Mouse (Mus musculus): Measurements from ENCODE around the gene Igf2r. TPM values are rescaled to one million over a fixed set of nuclear protein-coding genes. Genes with fewer than 3 reads are reported as not detected.

Gene Igf2r
- polyA plus RNA-seq, 1 experiment from 2014 or later: 11.2 TPM

DNA sequence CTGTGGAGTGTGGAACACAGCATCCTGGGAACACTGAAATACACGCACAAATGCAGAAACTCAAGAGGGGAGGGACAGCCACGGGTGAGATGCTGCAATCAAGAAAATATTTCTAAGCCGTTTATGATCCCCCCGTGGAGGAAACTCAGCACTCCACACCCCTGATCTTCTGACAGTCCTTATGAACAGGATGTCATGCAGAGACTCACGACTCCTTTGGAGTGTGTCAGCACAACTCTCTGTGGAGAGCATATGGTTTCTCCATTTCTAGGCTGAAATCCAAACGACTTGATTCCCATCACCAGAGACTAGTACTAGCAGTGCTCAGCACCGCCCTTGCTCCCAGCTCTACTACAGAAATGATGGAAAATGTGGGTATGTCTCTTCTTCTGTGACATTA is 51.2 kb downstream of the Igf2r start:
- Histone ChIP-seq H3K4me2 (no peak overlapping the region), H3K36me3 (replicated peaks) (peaks cover 25% of the 10 kb centered on the region), H3K4me1 (no peaks in the 10 kb centered on the region), H3K27ac (no peak overlapping the region), H3K9ac (no peak overlapping the region), H3K4me3 (no peak overlapping the region), H3K27me3 (replicated peaks) (no peaks in the 10 kb centered on the region), H3K9me3 (no peaks in the 10 kb centered on the region)
- WGBS: 73% methylated on average over 7 of the region's 7 CpGs
- no peak for ATAC-seq (replicated peaks)

- H3K27ac ChIP-seq: no peak overlapping the region
- no peaks in the 10 kb centered on the region for H3K4me1 ChIP-seq
- H3K9me3 ChIP-seq: no peaks in the 10 kb centered on the region
- no peaks in the 10 kb centered on the region for H3K27me3 ChIP-seq (replicated peaks)
- H3K4me3 ChIP-seq: no peak overlapping the region
- no peak overlapping the region for H3K9ac ChIP-seq
- H3K36me3 ChIP-seq (replicated peaks): peaks cover 25% of the 10 kb centered on the region
- H3K4me2 ChIP-seq: no peak overlapping the region
- WGBS: 95% methylated on average over 4 of the region's 4 CpGs
- no peak for ATAC-seq (replicated peaks)
These were observed 52.0 kb downstream of the Igf2r start for GRCm38 (mm10) chr17:12717445-12717844.

DNA sequence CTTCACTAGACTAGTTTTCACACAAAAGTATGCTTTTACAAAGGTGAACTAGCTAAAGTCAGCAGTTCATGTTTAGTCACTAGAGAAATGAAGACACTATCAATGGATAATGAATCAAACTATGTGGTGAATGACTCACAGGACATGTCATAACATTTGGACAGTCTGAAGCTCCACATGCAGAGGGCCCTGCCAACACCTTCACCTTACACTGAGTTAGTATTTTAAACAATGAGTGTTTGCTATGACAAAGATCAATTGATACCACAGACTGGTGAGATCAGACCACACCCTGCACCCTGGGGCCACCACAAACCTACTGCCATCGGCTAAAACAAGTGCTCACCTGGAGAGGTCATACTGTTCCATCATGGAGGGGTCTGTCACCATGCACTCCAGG is 54.4 kb downstream of the Igf2r start:
- Histone ChIP-seq H3K4me1 (no peaks in the 10 kb centered on the region), H3K4me2 (no peak overlapping the region), H3K4me3 (no peak overlapping the region), H3K36me3 (replicated peaks) (peaks cover 30% of the 10 kb centered on the region), H3K9ac (no peak overlapping the region), H3K9me3 (no peaks in the 10 kb centered on the region), H3K27ac (no peak overlapping the region), H3K27me3 (replicated peaks) (no peaks in the 10 kb centered on the region)
- no peak for ATAC-seq (replicated peaks)
- 80% methylated on average over 1 of the region's 1 CpGs for WGBS

DNA sequence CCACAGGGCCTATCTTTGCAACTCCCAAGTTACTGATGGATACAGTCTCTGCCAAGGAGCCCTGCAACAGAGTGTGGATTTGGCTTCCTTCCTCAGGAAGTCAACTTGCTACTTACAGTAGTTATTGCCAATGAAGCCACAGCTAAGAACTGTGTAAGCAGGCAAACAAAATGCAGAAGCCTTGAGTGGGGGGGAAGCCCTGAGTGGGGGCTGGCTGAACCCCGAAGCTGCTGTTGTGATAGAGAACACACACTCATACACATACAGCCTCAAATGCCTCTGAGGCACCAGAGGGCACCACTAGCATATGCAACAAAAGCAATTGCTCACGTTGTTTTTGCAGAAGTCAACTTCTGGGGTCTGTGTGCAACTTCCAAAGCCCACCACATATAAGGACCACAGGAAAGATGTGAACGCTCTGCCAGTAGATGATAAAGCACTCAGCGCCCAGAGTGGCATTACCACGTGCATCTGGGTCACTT is 55.3 kb downstream of the Igf2r start:
- no peak overlapping the region for H3K4me2 ChIP-seq
- H3K4me1 ChIP-seq: no peaks in the 10 kb centered on the region
- peaks cover 24% of the 10 kb centered on the region for H3K36me3 ChIP-seq (replicated peaks)
- WGBS: 86% methylated on average over 5 of the region's 5 CpGs
- ATAC-seq (replicated peaks): no peak
- H3K9me3 ChIP-seq: no peaks in the 10 kb centered on the region
- no peak overlapping the region for H3K9ac ChIP-seq
- H3K27me3 ChIP-seq (replicated peaks): no peaks in the 10 kb centered on the region
- H3K27ac ChIP-seq: no peak overlapping the region
- H3K4me3 ChIP-seq: no peak overlapping the region

DNA sequence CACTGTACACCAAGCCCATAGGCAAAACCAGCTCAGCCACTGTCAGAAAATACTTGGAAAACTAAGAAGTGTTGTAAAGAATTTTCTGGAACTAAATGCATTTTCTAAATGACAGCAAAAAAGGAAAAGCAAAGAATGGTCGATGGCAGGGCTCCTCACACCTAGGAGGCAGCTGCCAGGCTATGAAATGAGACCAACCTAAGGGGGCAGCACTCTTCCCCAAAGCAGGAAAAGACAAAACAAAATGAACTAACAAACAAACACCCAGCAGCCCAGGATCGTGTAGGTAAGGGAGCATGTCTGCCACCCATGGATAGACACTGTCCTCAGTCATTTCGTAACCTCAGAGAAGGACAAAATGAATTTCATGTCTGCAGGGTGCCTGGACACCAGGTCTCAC is 56.5 kb downstream of the Igf2r start:
- Histone ChIP-seq H3K4me2 (no peak overlapping the region), H3K27me3 (replicated peaks) (no peaks in the 10 kb centered on the region), H3K27ac (no peak overlapping the region), H3K9ac (no peak overlapping the region), H3K36me3 (replicated peaks) (peaks cover 29% of the 10 kb centered on the region), H3K9me3 (no peaks in the 10 kb centered on the region), H3K4me3 (no peak overlapping the region), H3K4me1 (no peaks in the 10 kb centered on the region)
- no peak for ATAC-seq (replicated peaks)
- 83% methylated on average over 3 of the region's 3 CpGs for WGBS

- Histone ChIP-seq H3K4me1 (no peaks in the 10 kb centered on the region), H3K27me3 (replicated peaks) (no peaks in the 10 kb centered on the region), H3K36me3 (replicated peaks) (peaks cover 33% of the 10 kb centered on the region), H3K9ac (no peak overlapping the region), H3K27ac (no peak overlapping the region), H3K9me3 (no peaks in the 10 kb centered on the region), H3K4me3 (no peak overlapping the region), H3K4me2 (no peak overlapping the region)
- ATAC-seq (replicated peaks): no peak
These were observed 57.3 kb downstream of the Igf2r start for GRCm38 (mm10) chr17:12712191-12712590.

DNA sequence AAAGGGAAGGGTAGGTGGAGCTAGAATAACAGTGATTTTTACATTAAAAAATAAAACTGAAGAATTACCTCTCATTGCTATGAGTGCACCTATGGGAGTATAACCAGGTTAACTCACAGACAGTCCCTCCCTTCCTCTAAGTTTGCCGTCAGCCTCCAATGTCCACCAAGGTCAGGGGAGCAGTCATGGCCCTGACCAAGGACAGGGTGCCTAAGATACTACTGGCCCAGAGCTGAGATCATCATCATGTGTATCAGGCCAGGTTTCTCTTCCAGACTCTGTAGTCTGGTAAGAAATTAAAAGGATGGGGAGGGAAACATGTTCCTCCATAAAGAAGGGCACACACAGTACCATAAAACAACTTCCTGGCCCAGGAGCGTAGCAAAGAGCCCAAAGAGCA is 58.5 kb downstream of the Igf2r start:
- Histone ChIP-seq H3K4me1 (no peaks in the 10 kb centered on the region), H3K4me3 (no peak overlapping the region), H3K27me3 (replicated peaks) (no peaks in the 10 kb centered on the region), H3K9ac (no peak overlapping the region), H3K9me3 (no peaks in the 10 kb centered on the region), H3K4me2 (no peak overlapping the region), H3K27ac (no peak overlapping the region), H3K36me3 (replicated peaks) (peaks cover 30% of the 10 kb centered on the region)
- WGBS: 91% methylated on average over 2 of the region's 2 CpGs
- no peak for ATAC-seq (replicated peaks)

DNA sequence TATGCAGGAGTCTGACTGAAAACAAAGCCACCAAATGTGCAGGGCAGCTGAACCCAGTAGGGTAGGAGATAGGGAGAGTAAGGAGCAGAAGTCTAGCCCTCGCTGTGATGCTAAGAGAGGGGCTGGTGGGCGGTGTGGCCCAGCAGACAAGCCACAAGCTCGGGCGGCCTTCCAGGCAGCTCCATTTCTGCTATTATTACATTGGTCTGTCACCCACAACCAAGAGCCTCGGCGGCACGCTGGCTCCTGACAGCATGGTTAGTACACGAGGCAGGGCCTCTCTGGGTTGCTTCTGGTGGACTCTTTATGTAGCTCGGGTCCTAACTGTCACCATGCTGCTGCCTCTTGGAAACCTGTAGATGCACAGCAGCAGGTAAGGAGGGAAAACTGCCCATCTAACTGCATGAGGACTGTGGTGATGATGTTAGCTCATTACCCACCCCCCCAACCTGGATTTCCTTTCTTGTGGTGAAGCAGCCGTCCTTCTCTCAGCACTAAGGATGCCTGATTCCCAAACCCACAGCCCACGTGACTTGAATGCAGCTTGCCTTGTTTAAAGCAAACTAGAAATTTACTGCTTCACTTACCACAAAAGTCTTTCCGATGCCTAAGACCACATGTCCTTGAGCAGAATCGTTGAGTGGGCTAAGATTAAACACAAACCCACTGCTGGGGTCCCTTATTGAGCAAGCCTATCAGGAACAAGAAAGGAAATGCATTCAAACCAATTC is 59.2 kb downstream of the Igf2r start:
- H3K36me3 ChIP-seq (replicated peaks): peaks cover 34% of the 10 kb centered on the region
- H3K4me3 ChIP-seq: no peak overlapping the region
- no peaks in the 10 kb centered on the region for H3K27me3 ChIP-seq (replicated peaks)
- no peak overlapping the region for H3K27ac ChIP-seq
- 83% methylated on average over 13 of the region's 13 CpGs for WGBS
- H3K9me3 ChIP-seq: no peaks in the 10 kb centered on the region
- no peak overlapping the region for H3K9ac ChIP-seq
- no peak overlapping the region for H3K4me2 ChIP-seq
- H3K4me1 ChIP-seq: no peaks in the 10 kb centered on the region
- no peak for ATAC-seq (replicated peaks)

DNA sequence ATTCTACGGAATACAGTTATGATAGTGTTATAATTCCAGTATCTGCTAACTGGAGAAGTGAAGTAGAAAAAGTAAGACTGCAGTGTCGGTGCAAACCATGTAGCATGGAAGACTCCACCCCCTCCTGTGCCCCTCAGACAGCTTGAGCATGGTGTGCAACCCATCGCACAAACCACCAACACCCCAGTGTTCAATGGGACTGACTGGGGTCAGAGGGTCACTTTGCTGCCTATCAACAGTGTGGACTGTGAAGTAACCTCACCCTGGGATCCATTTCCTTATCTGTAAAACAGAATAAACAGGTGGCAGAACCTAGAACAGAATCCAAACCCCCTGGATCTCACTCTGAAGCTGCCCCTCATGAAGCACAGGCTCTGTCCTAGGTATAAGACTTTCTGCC is 61.1 kb downstream of the Igf2r start:
- Histone ChIP-seq H3K27ac (no peak overlapping the region), H3K36me3 (replicated peaks) (peaks cover 36% of the 10 kb centered on the region), H3K4me3 (no peak overlapping the region), H3K4me2 (no peak overlapping the region), H3K4me1 (no peaks in the 10 kb centered on the region), H3K9me3 (no peaks in the 10 kb centered on the region), H3K27me3 (replicated peaks) (no peaks in the 10 kb centered on the region), H3K9ac (no peak overlapping the region)
- no peak for ATAC-seq (replicated peaks)
- 96% methylated on average over 3 of the region's 3 CpGs for WGBS

- Histone ChIP-seq H3K9ac (no peak overlapping the region), H3K36me3 (replicated peaks) (peaks cover 50% of the 10 kb centered on the region), H3K27ac (no peak overlapping the region), H3K27me3 (replicated peaks) (no peaks in the 10 kb centered on the region), H3K4me3 (no peak overlapping the region), H3K4me2 (no peak overlapping the region), H3K4me1 (no peaks in the 10 kb centered on the region), H3K9me3 (no peaks in the 10 kb centered on the region)
- WGBS: 93% methylated on average over 10 of the region's 10 CpGs
- no peak for ATAC-seq (replicated peaks)
These were observed 62.8 kb downstream of the Igf2r start for GRCm38 (mm10) chr17:12706590-12707049.

DNA sequence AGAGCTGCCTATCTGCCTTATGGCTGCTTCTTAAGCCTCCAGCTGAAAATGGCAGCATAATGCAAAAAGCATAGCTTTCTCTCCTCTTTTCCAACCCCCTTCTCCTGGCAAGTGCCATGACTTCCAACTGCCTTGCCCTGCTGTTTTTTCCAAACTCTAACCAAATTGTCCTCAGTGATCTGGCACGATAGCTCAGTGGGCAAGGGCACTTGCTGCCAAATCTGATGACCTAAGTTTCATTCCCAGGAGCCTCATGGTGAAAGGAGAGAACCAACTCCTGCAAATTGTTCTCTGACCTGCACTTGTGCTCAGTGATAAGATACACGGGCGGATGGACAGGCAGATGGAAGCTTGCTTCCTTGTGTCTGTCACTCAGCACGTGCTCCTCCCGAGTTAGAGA is 66.6 kb downstream of the Igf2r start:
- no peaks in the 10 kb centered on the region for H3K9me3 ChIP-seq
- H3K27ac ChIP-seq: no peak overlapping the region
- WGBS: 89% methylated on average over 5 of the region's 5 CpGs
- no peak overlapping the region for H3K4me2 ChIP-seq
- H3K36me3 ChIP-seq (replicated peaks): peaks cover 68% of the 10 kb centered on the region
- no peak overlapping the region for H3K4me3 ChIP-seq
- no peaks in the 10 kb centered on the region for H3K27me3 ChIP-seq (replicated peaks)
- no peak for ATAC-seq (replicated peaks)
- no peaks in the 10 kb centered on the region for H3K4me1 ChIP-seq
- H3K9ac ChIP-seq: no peak overlapping the region

DNA sequence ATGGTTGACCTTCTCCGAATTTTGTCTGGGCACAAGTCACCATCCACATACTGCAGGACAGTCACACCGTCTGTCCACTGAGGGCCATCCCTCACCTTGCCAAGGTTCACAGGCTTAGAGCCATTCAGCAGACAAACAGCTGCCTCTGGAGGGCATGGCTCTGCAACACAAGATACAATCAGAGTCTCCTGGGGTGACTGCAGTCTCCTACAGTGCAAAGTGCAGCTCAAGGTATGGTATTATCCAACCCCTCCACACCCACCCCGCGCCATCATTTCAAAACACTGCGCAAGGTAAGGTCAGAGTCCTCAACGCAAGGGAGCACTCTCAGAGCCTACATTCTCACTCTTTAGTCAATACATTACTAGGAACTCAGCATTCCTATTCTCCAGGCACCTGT is 69.1 kb downstream of the Igf2r start:
- Histone ChIP-seq H3K4me2 (no peak overlapping the region), H3K4me1 (no peaks in the 10 kb centered on the region), H3K9me3 (no peaks in the 10 kb centered on the region), H3K4me3 (no peak overlapping the region), H3K9ac (no peak overlapping the region), H3K36me3 (replicated peaks) (peaks cover 71% of the 10 kb centered on the region), H3K27me3 (replicated peaks) (no peaks in the 10 kb centered on the region), H3K27ac (no peak overlapping the region)
- no peak for ATAC-seq (replicated peaks)
- WGBS: 95% methylated on average over 6 of the region's 6 CpGs

GRCm38 (mm10) chr17:12691899-12692298 is 77.6 kb downstream of the Igf2r start:
- H3K4me2 ChIP-seq: no peak overlapping the region
- no peak for ATAC-seq (replicated peaks)
- H3K27me3 ChIP-seq (replicated peaks): no peaks in the 10 kb centered on the region
- 96% methylated on average over 7 of the region's 7 CpGs for WGBS
- peaks cover 74% of the 10 kb centered on the region for H3K36me3 ChIP-seq (replicated peaks)
- no peaks in the 10 kb centered on the region for H3K9me3 ChIP-seq
- H3K4me1 ChIP-seq: no peaks in the 10 kb centered on the region
- no peak overlapping the region for H3K27ac ChIP-seq
- no peak overlapping the region for H3K9ac ChIP-seq
- H3K4me3 ChIP-seq: no peak overlapping the region
